Mouse (Mus musculus) adrenal gland, adult 8-10 months (tissue): ENCODE results near the gene Kpna2. TPM values are rescaled to one million over a fixed set of nuclear protein-coding genes. Genes with fewer than 3 reads are reported as not detected.
A peak's percentile ranks its signal among the peaks of the same experiment; 100 is the strongest.
"Not testable (repeated sequence)": the region's sequence is repeated elsewhere in the genome, so short reads cannot be mapped to it uniquely, and the experiment has no call there.

ENCODE experiments used
- DNase-seq: peaks from one replicate; pipeline ENCODE4 v3.0.0; 2022
- total RNA-seq, 4 experiments: library from RNA; stranded (reverse); gene quantifications; 2 replicates each; pipeline ENCODE4 v1.2.4; 2022

The Kpna2 gene
- total RNA-seq, 4 experiments from 2014 or later, result 20.7 to 37.7 (median 28.8) TPM

- DNase-seq, result no peak
Observed at GRCm38 (mm10) chr11:107017339-107017886, 18.1 kb upstream of the Kpna2 start.

DNA sequence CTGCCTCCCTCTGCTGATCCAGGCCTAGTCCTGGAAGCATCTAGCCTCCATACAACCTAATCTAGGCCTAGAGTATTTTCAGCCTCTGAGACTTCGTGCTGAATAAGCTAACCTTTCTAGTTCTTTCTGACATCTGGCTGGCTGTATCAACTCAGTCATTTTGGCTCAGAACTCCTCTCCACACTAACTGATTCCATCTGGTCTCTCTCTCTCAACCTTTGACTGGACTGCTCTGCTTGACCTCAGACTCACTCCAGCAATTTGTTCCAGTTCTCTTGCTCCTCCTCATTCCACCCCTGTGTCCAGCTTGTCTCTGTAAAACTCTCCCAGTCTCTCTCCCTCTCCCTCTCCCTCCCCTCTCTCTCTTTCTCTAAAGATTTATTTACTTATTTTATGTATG, 17.6 kb upstream of the Kpna2 start:
- no peak for DNase-seq

DNA sequence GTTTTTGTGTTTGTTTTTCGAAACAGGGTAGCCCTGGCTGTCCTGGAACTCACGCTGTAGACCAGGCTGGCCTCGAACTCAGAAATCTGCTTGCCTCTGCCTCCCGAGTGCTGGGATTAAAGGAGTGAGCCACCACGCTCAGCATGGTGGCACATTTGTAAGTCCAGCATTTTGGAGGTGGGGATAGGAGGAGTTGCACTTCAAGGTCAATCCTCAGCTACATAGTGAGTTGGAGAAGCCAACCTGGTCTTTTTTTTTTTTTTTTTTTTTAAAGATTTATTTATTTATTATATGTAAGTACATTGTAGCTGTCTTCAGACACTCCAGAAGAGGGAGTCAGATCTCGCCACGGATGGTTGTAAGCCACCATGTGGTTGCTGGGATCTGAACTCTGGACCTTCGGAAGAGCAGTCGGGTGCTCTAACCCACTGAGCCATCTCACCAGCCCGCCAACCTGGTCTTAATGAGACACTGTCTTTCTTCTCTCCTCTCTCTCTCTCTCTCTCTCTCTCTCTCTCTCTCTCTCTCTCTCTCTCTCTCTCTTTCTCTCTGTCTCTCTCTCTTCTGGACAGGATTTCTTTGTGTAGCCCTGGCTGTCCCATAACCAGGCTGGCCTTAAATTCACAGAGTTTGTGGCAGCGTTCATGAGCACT, 16.3 kb upstream of the Kpna2 start:
- DNase-seq, result not testable (repeated sequence)

- no peak for DNase-seq
Observed at GRCm38 (mm10) chr11:107014597-107015309, 15.4 kb upstream of the Kpna2 start.

DNA sequence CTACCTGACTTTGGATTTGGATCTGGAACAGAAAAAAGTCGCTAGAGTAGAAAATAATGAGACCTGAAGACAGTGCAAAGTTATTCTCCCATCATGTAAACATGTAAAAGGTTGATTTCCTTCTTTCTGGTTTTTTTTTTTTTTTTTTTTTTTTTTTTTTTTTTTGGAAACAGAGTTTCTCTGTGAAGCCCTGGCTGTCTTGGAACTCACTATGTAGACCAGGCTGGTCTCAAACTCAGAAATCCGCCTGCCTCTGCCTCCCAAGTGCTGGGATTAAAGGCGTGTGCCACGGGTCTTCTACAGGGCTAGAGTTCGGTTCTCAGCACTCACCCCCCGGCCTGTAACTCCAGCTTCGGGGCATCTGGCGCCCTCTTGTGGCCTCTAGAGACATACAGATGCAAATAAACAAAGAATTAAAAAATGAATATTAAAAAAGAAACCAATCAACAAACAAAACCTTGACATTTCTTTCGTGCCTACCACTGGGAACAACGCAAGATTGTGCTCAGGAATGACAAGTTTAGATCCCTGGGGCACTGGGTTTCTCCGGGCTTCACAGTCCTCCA, 14.8 kb upstream of the Kpna2 start:
- no peak for DNase-seq

DNA sequence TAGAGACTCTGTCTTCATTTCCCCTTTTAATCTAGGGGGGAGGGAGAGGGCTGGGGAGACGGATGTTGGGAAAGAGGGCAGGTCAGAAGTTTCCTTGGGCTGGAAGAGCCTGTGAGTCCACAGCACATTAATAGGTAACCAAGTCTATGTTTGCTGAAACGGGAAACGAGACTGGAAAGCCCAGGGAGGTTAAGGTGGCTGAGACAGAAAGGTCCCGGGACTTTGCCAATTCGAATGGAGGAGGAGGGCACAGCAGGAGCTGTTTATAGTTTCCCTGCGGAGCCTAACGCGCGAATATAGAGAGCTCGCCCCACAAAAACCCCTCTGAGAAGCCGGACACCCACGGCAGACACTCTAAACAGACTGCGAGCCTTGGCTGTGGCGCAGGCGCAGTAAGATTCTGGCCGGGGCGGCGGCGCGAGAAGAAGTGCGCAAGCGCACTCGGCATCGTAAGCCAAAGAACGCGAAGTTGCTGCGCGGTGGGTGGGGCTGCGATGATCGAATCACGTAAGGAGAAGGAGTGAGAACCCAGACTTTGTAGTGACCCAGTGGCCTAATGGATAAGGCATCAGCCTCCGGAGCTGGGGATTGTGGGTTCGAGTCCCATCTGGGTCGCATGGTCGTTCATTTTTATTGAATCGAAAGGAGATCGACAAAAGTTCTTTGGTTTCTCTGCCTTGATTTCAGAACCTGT, 13.1 kb upstream of the Kpna2 start:
- peak; percentile 98 for DNase-seq

GRCm38 (mm10) chr11:107011669-107012323, 12.5 kb upstream of the Kpna2 start:
- no peak for DNase-seq

DNA sequence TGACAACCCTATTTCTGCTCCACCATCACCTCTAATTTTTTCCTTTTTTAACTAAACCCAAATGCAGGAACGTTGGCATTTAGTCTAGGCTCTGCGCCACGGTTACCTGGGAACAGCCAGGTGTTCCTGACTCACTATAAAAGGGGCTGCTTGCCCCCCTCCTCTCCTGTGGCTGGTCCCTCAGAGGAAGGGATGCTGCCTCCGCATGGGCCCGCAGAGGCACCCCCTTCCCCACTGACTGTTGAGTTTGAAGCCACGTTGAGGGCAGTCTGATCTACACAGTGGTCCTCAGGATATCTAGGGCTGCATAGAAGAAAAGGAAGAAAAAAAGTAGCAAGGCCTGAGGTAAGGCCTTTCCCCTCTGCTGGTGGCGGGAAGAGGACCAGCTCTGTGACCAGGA, 11.8 kb upstream of the Kpna2 start:
- no peak for DNase-seq

GRCm38 (mm10) chr11:107010447-107010846, 11.1 kb upstream of the Kpna2 start:
- no peak for DNase-seq

GRCm38 (mm10) chr11:107005538-107005937, 6.2 kb upstream of the Kpna2 start:
- DNase-seq, result no peak

DNA sequence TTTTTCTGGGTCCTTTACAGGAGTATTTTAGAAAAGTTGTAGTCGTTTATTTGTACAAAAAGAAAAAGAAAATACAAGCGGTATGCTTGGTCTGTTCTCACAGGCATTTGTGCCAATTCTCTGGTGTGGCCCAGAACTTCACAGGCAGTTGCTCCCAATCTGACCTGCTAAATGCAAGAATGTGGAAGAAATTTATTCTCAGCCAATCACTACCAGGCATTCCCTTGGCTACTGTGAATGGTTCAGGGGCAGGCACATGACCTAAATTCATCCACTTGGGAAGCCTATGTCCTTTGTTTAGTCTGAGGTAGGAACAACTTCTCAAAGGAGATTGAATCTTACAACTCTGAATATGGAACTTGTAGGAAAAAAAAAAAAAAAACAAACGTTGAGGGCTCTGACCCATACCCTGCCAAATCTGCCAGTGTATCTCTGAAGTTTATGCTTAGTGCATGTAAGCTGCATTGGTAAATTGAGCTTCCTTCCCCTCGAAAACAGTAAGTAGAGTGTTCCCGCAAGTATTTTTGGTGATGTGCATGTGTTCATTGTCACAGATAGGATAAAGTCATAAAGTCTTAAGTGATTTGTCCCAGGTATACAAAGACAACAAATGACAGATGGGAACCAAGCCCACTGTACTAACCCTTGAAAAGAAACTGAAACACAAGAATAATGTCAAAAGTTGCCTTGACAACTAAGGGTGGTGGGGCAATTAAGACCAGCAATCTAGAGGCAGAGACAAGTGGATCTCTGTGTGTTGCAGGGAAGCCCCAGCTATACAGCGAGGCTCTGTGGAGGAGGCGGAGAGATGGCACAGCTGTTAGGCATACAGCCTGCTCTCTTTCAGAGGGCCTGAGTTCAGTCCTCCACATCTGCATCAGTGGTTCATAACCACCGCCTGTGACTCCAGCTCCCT, 2.7 kb upstream of the Kpna2 start:
- DNase-seq, result no peak

DNA sequence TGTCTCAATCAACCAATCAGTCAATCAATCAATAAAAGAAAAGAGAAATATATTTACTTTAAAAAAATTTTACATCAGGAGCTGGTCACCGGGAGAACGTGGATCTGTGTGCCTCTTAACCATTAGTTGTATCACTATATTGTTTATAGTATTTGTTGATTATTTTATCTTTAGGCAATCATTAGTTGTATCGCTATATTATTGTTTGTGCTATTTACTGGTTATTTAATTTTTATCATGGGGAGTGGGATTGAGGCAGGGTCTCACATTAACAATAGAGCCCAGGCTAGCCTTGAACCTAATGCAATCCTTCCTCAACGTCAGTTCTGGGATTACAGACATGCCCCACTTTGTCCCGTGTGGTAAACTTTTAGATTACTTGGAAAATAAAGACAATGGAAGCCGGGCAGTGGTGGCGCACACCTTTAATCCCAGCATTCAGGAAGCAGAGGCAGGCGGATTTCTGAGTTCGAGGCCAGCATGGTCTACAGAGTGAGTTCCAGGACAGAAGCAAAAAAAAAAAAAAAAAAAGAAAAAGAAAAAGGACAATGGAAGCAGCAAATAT, 690 bp upstream of the Kpna2 start:
- DNase-seq, result no peak

- no peak for DNase-seq
Observed at GRCm38 (mm10) chr11:106998651-106999150, 640 bp downstream of the Kpna2 start.

- no peak for DNase-seq
Observed at GRCm38 (mm10) chr11:106997976-106998375, 1.4 kb downstream of the Kpna2 start.

DNA sequence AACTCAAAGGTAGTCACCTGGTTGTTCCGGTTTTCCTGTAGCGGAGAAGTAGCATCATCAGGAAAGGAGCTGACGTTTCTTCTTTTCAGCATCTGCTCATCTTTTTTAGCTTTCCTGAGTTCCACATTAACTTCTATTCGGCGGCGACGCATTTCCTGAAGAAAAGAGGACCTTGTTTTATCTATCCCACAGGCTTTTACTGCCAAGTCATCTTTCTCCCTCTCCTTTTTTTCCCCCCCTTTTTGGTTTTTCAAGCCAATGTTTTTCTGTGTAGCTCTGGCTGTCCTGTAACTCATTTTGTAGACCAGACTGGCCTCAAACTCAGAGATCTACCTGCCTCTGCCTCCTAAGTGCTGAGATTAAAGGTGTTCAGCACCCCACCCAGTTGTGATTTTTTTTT, 2.8 kb downstream of the Kpna2 start:
- not testable (repeated sequence) for DNase-seq

- no peak for DNase-seq
Observed at GRCm38 (mm10) chr11:106994246-106995085, 4.9 kb downstream of the Kpna2 start.

DNA sequence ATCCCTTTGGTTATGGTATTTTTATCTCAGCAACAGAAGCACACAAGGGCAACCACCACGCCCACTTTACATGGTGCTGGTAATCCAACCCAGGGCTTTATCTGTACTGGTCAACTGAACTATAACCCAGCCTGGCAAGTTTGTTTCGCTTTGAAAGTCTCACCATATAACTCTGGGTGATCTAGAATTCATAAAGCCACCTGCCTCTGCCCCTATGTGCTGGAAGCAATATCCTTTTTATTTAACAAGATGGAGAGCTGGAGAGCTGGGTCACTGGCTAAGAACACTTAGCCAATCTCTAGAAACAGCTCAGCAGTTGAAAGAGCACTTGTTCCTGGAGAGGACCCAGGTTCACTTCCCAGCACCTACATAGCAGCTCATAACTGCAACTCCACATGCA, 12.0 kb downstream of the Kpna2 start:
- no peak for DNase-seq

GRCm38 (mm10) chr11:106985979-106986604, 13.2 kb downstream of the Kpna2 start:
- not testable (repeated sequence) for DNase-seq

GRCm38 (mm10) chr11:106982351-106982750, 17.0 kb downstream of the Kpna2 start:
- no peak for DNase-seq
